Comparison of ENCODE assay signal across 21 mouse cellular contexts in genomic region chr8:12298326-12298950, GRCm38 (mm10). TPM values are rescaled to one million over a fixed set of nuclear protein-coding genes. Genes with fewer than 3 reads are reported as not detected.
DNase-seq lines count a peak whose midpoint lies in the region; ATAC-seq lines count a peak whose summit lies in the region.
"Had no signal": no experiment of that assay in that cellular context is flagged by ENCODE, and none has a peak within 500 bp of the region (broad histone marks: within the 10 kb centered on the region; RNA-seq: fewer than 3 reads in every experiment).

No protein-coding gene starts in this region.

- H3K27ac ChIP-seq in hindbrain, embryonic 12.5 days, result no peak overlapping the region
- no peak overlapping the region for H3K27ac ChIP-seq in hindbrain, embryonic 11.5 days (ENCODE audit: low read depth, low read length)
- H3K27ac ChIP-seq in forebrain, embryonic 15.5 days (replicated peaks), result no peak overlapping the region
- no peak overlapping the region for H3K27ac ChIP-seq in midbrain, embryonic 14.5 days (replicated peaks; ENCODE audit: low read depth, low read length)
- H3K27ac ChIP-seq: gastrocnemius, adult 2 months; limb, embryonic 12.5 days; liver, embryonic 14.5 days had no signal

- H3K4me1 ChIP-seq in hindbrain, embryonic 12.5 days, result peaks cover 6% of the 10 kb centered on the region
- H3K4me1 ChIP-seq in hindbrain, embryonic 11.5 days (replicated peaks; ENCODE audit: control insufficient read depth, insufficient read depth, low read length), result no peaks in the 10 kb centered on the region
- H3K4me1 ChIP-seq in forebrain, embryonic 15.5 days, result peaks cover 34% of the 10 kb centered on the region
- 0 out of 2 replicates have a peak, but pooled peaks cover 4% of the 10 kb centered on the region for H3K4me1 ChIP-seq in midbrain, embryonic 14.5 days (ENCODE audit: control insufficient read depth, insufficient read depth, low read length)

- ATAC-seq in hindbrain, embryonic 12.5 days (ENCODE audit: low FRiP score), result peak; percentile 59
- ATAC-seq in hindbrain, embryonic 11.5 days (ENCODE audit: low FRiP score), result no peak
- ATAC-seq in forebrain, embryonic 15.5 days (replicated peaks), result peak; percentile 46; the same call in 1 of the 2 replicates
- ATAC-seq in midbrain, embryonic 14.5 days (ENCODE audit: low FRiP score, low TSS enrichment), result no peak; the same call in none of the 2 replicates
- no peak for ATAC-seq in megakaryocyte, adult 5-6 weeks (ENCODE audit: poor library complexity, severe bottlenecking)
- ATAC-seq: activated CD4-positive, CD25-positive, alpha-beta regulatory T cell, adult 4 months; Patski had no signal

- H3K27me3 ChIP-seq in hindbrain, embryonic 12.5 days, result peaks cover 30% of the 10 kb centered on the region
- H3K27me3 ChIP-seq in hindbrain, embryonic 11.5 days (ENCODE audit: control insufficient read depth, insufficient read depth, low read length), result no peaks in the 10 kb centered on the region
- H3K27me3 ChIP-seq in forebrain, embryonic 15.5 days, result no peaks in the 10 kb centered on the region
- H3K27me3 ChIP-seq in midbrain, embryonic 14.5 days (ENCODE audit: control insufficient read depth, insufficient read depth, low read length), result peaks cover 7% of the 10 kb centered on the region; the same call in 1 of the 2 replicates

- H3K9ac ChIP-seq in hindbrain, embryonic 12.5 days, result no peak overlapping the region
- H3K9ac ChIP-seq in hindbrain, embryonic 11.5 days (ENCODE audit: low read depth, low read length), result no peak overlapping the region
- no peak overlapping the region for H3K9ac ChIP-seq in forebrain, embryonic 15.5 days (replicated peaks)
- H3K9ac ChIP-seq in midbrain, embryonic 14.5 days (replicated peaks; ENCODE audit: low read length), result no peak overlapping the region
- H3K9ac ChIP-seq: limb, embryonic 12.5 days; liver, embryonic 14.5 days had no signal

- no peak overlapping the region for H3K4me2 ChIP-seq in hindbrain, embryonic 12.5 days (replicated peaks)
- no peak overlapping the region for H3K4me2 ChIP-seq in hindbrain, embryonic 11.5 days (replicated peaks; ENCODE audit: low read depth, low read length)
- H3K4me2 ChIP-seq in forebrain, embryonic 15.5 days (replicated peaks), result no peak overlapping the region
- no peak overlapping the region for H3K4me2 ChIP-seq in midbrain, embryonic 14.5 days (ENCODE audit: low read length)
- H3K4me2 ChIP-seq: limb, embryonic 12.5 days had no signal

- 60% methylated on average over 10 of the region's 10 CpGs for WGBS in hindbrain, embryonic 12.5 days
- WGBS in hindbrain, embryonic 11.5 days, result 73% methylated on average over 10 of the region's 10 CpGs
- 23% methylated on average over 10 of the region's 10 CpGs for WGBS in forebrain, embryonic 15.5 days
- WGBS in midbrain, embryonic 14.5 days, result 45% methylated on average over 10 of the region's 10 CpGs

- no peak for DNase-seq in hindbrain, embryonic 11.5 days (ENCODE audit: low spot score)
- peak; percentile 67 for DNase-seq in brain, adult 2 months (ENCODE audit: low read depth, low spot score)
- DNase-seq in midbrain, embryonic 14.5 days, result peak; percentile 54
- DNase-seq in liver, result no peak
- DNase-seq: cerebellum, adult 9-10 months; gastrocnemius, adult 2 months; kidney, postnatal 4 days; thymus, postnatal 25 days had no signal

- no peaks in the 10 kb centered on the region for H3K36me3 ChIP-seq in hindbrain, embryonic 12.5 days
- H3K36me3 ChIP-seq in hindbrain, embryonic 11.5 days (ENCODE audit: control insufficient read depth, insufficient read depth, low read length), result no peaks in the 10 kb centered on the region
- H3K36me3 ChIP-seq in forebrain, embryonic 15.5 days, result no peaks in the 10 kb centered on the region
- no peaks in the 10 kb centered on the region for H3K36me3 ChIP-seq in midbrain, embryonic 14.5 days (ENCODE audit: control insufficient read depth, insufficient read depth, low read length)
- H3K36me3 ChIP-seq: limb, embryonic 12.5 days had no signal

- 0 out of 2 replicates have a peak, but pooled peaks cover 3% of the 10 kb centered on the region for H3K9me3 ChIP-seq in hindbrain, embryonic 12.5 days (replicated peaks)
- no peaks in the 10 kb centered on the region for H3K9me3 ChIP-seq in hindbrain, embryonic 11.5 days (ENCODE audit: control insufficient read depth, low read length)
- no peaks in the 10 kb centered on the region for H3K9me3 ChIP-seq in forebrain, embryonic 15.5 days
- no peaks in the 10 kb centered on the region for H3K9me3 ChIP-seq in midbrain, embryonic 14.5 days (ENCODE audit: control insufficient read depth, low read length)
- H3K9me3 ChIP-seq: limb, embryonic 12.5 days had no signal

- H3K4me3 ChIP-seq in hindbrain, embryonic 12.5 days, result no peak overlapping the region
- H3K4me3 ChIP-seq in hindbrain, embryonic 11.5 days (ENCODE audit: low read depth, low read length), result no peak overlapping the region
- H3K4me3 ChIP-seq in forebrain, embryonic 15.5 days, result no peak overlapping the region
- H3K4me3 ChIP-seq in midbrain, embryonic 14.5 days (replicated peaks; ENCODE audit: low read depth, low read length), result no peak overlapping the region
- H3K4me3 ChIP-seq: gastrocnemius, adult 2 months; limb, embryonic 12.5 days had no signal

RNA-seq across cellular contexts. Expression of gene A230072I06Rik, which starts 19.8 kb away (rescaled TPM):
- polyA plus RNA-seq in hindbrain, embryonic 12.5 days (2016; fragmentation: Nextera tagmentation; extraction: Ambion mirVana), result 0.12 TPM in 1 of 2 replicates, not detected in the other
- polyA plus RNA-seq in hindbrain, embryonic 11.5 days (2014; fragmentation: Nextera tagmentation; extraction: Ambion mirVana), result not detected in 2 replicates
- polyA plus RNA-seq in forebrain, embryonic 15.5 days (2015; fragmentation: Nextera tagmentation; extraction: Ambion mirVana), result 0.29 and 0.45 TPM in 2 replicates
- not detected in 2 replicates for polyA plus RNA-seq in midbrain, embryonic 14.5 days (2014; fragmentation: Nextera tagmentation; extraction: Ambion mirVana)
- total RNA-seq in megakaryocyte, adult 5-6 weeks (2015), result not detected in 2 replicates
- total RNA-seq in megakaryocyte, adult 5-6 weeks (2017), result not detected in 2 replicates
- total RNA-seq: gastrocnemius, adult 2 months; heart, adult 8-10 months had no signal
- polyA plus RNA-seq: activated CD4-positive, CD25-positive, alpha-beta regulatory T cell, adult 4 months; embryonic facial prominence, embryonic 14.5 days; heart, postnatal 0 days; kidney, embryonic 14.5 days; limb, embryonic 12.5 days; liver, embryonic 14.5 days; lung, embryonic 16.5 days; Patski; testis, adult 2 months had no signal

Comparison
In these comparisons a context has a peak if more than half of its experiments do, and no peak if none do; other contexts are left out.
1. ATAC-seq: peak in hindbrain, embryonic 12.5 days (single experiment) and forebrain, embryonic 15.5 days (single experiment); none in hindbrain, embryonic 11.5 days (single experiment), midbrain, embryonic 14.5 days (single experiment) and megakaryocyte, adult 5-6 weeks (single experiment).
2. DNase-seq: peak in brain, adult 2 months (single experiment) and midbrain, embryonic 14.5 days (single experiment); none in hindbrain, embryonic 11.5 days (single experiment) and liver (single experiment).